In genomic region chr11:55217418-55217817, GRCm38 (mm10) we compare ENCODE assay signal across 19 mouse cellular contexts. TPM values are rescaled to one million over a fixed set of nuclear protein-coding genes. Genes with fewer than 3 reads are reported as not detected.
DNase-seq lines count a peak whose midpoint lies in the region; ATAC-seq and TF ChIP-seq lines count a peak whose summit lies in the region.
"Had no signal": no experiment of that assay in that cellular context is flagged by ENCODE, and none has a peak within 500 bp of the region (broad histone marks: within the 10 kb centered on the region; RNA-seq: fewer than 3 reads in every experiment).

No protein-coding gene starts in this region.

- no peaks in the 10 kb centered on the region for H3K27me3 ChIP-seq in lung, embryonic 15.5 days
- no peaks in the 10 kb centered on the region for H3K27me3 ChIP-seq in lung, postnatal 0 days (replicated peaks; ENCODE audit: insufficient read depth, low read length)
- H3K27me3 ChIP-seq in kidney, embryonic 14.5 days (ENCODE audit: control insufficient read depth, insufficient read depth, low read length): no peaks in the 10 kb centered on the region
- H3K27me3 ChIP-seq in liver, adult 2 months (ENCODE audit: control insufficient read depth, insufficient read depth, low read length): no peaks in the 10 kb centered on the region
- H3K27me3 ChIP-seq in small intestine, adult 2 months (ENCODE audit: control insufficient read depth, insufficient read depth, low read length): no peaks in the 10 kb centered on the region
- H3K27me3 ChIP-seq: embryonic facial prominence, embryonic 15.5 days; forebrain, embryonic 12.5 days had no signal

- H3K27ac ChIP-seq in lung, embryonic 15.5 days: peak overlapping the region; percentile 68
- H3K27ac ChIP-seq in lung, postnatal 0 days (ENCODE audit: low read length): no peak overlapping the region
- no peak overlapping the region for H3K27ac ChIP-seq in kidney, embryonic 14.5 days (ENCODE audit: low read depth, low read length)
- peak overlapping the region; percentile 65 for H3K27ac ChIP-seq in liver, adult 2 months (replicated peaks; ENCODE audit: insufficient read depth, low read depth, low read length)
- H3K27ac ChIP-seq in small intestine, adult 2 months (ENCODE audit: insufficient read depth, low read depth, low read length): peak overlapping the region; percentile 85
- H3K27ac ChIP-seq: embryonic facial prominence, embryonic 15.5 days; forebrain, embryonic 12.5 days; hindbrain, embryonic 14.5 days; macrophage had no signal

- no peaks in the 10 kb centered on the region for H3K9me3 ChIP-seq in lung, embryonic 15.5 days
- no peaks in the 10 kb centered on the region for H3K9me3 ChIP-seq in lung, postnatal 0 days (ENCODE audit: low read length)
- peaks cover 3% of the 10 kb centered on the region; the same call in 1 of the 2 replicates for H3K9me3 ChIP-seq in kidney, embryonic 14.5 days (ENCODE audit: control insufficient read depth, low read length)
- H3K9me3 ChIP-seq: embryonic facial prominence, embryonic 15.5 days; forebrain, embryonic 12.5 days had no signal

- no peak for ATAC-seq in lung, embryonic 15.5 days (ENCODE audit: borderline replicate concordance, extremely low read depth, low FRiP score, low TSS enrichment)
- ATAC-seq in lung, postnatal 0 days: no peak
- peak; percentile 85 for ATAC-seq in kidney, embryonic 14.5 days (ENCODE audit: low FRiP score, low TSS enrichment)

- no peak overlapping the region for H3K4me3 ChIP-seq in lung, embryonic 15.5 days
- no peak overlapping the region for H3K4me3 ChIP-seq in lung, postnatal 0 days (ENCODE audit: low read depth, low read length)
- H3K4me3 ChIP-seq in kidney, embryonic 14.5 days (ENCODE audit: low read length): no peak overlapping the region
- no peak overlapping the region for H3K4me3 ChIP-seq in liver, adult 2 months (ENCODE audit: insufficient read depth, low read depth, low read length)
- H3K4me3 ChIP-seq in small intestine, adult 2 months (ENCODE audit: low read depth, low read length): peak overlapping the region; percentile 37; the same call in 1 of the 2 replicates
- H3K4me3 ChIP-seq: embryonic facial prominence, embryonic 15.5 days; forebrain, embryonic 12.5 days had no signal

- H3K36me3 ChIP-seq in lung, embryonic 15.5 days: peaks cover 7% of the 10 kb centered on the region; the same call in 1 of the 2 replicates
- H3K36me3 ChIP-seq in lung, postnatal 0 days (ENCODE audit: insufficient read depth, low read length): peaks cover 7% of the 10 kb centered on the region; the same call in 1 of the 2 replicates
- H3K36me3 ChIP-seq in kidney, embryonic 14.5 days (ENCODE audit: control insufficient read depth, insufficient read depth, low read length): peaks cover 9% of the 10 kb centered on the region; the same call in 1 of the 2 replicates
- no peaks in the 10 kb centered on the region; the same call in 1 of the 2 replicates for H3K36me3 ChIP-seq in liver, adult 2 months (ENCODE audit: control insufficient read depth, insufficient read depth, low read length)
- peaks cover 58% of the 10 kb centered on the region for H3K36me3 ChIP-seq in small intestine, adult 2 months (ENCODE audit: control insufficient read depth, insufficient read depth, low read length)

- peaks cover 3% of the 10 kb centered on the region; the same call in 1 of the 2 replicates for H3K79me2 ChIP-seq in liver, adult 2 months (ENCODE audit: control insufficient read depth, insufficient read depth, low read length)

- no peak overlapping the region for H3K4me2 ChIP-seq in lung, embryonic 15.5 days
- H3K4me2 ChIP-seq in lung, postnatal 0 days (replicated peaks; ENCODE audit: low read depth, low read length): no peak overlapping the region
- no peak overlapping the region for H3K4me2 ChIP-seq in kidney, embryonic 14.5 days (replicated peaks; ENCODE audit: low read depth, low read length)
- H3K4me2 ChIP-seq: embryonic facial prominence, embryonic 15.5 days; forebrain, embryonic 12.5 days; hindbrain, embryonic 14.5 days; midbrain, embryonic 11.5 days had no signal

- no peak for DNase-seq in lung, postnatal 0 days (ENCODE audit: low spot score)
- DNase-seq in liver, adult 2 months (ENCODE audit: extremely low read depth, low read depth, low spot score): peak; percentile 98
- DNase-seq in ovary, postnatal 10 days (ENCODE audit: low spot score): no peak
- DNase-seq in thymus, postnatal 10 days (ENCODE audit: low spot score in 2 of 2): no peak
- no peak for DNase-seq in cerebellum, postnatal 36 days
- DNase-seq: adrenal gland, adult 8-10 months; cerebellum, adult 11-12 months; gastrocnemius, postnatal 14 days; lung, adult 18-20 months; retina, postnatal 1 day; thymus, adult 2 months had no signal

- H3K4me1 ChIP-seq in lung, embryonic 15.5 days: peaks cover 29% of the 10 kb centered on the region
- H3K4me1 ChIP-seq in lung, postnatal 0 days (ENCODE audit: insufficient read depth, low read depth, low read length): no peaks in the 10 kb centered on the region; the same call in 1 of the 2 replicates
- H3K4me1 ChIP-seq in kidney, embryonic 14.5 days (ENCODE audit: control insufficient read depth, insufficient read depth, low read length): no peaks in the 10 kb centered on the region
- H3K4me1 ChIP-seq in liver, adult 2 months (ENCODE audit: control insufficient read depth, insufficient read depth, low read length): peaks cover 29% of the 10 kb centered on the region
- peaks cover 14% of the 10 kb centered on the region; the same call in 1 of the 2 replicates for H3K4me1 ChIP-seq in small intestine, adult 2 months (ENCODE audit: control insufficient read depth, insufficient read depth, insufficient read length, low read length)
- H3K4me1 ChIP-seq: embryonic facial prominence, embryonic 15.5 days; forebrain, embryonic 12.5 days had no signal

- no peak for TF ChIP-seq POLR2A in liver, adult 2 months (IDR thresholded peaks at IDR 0.05; ENCODE audit: extremely low read depth, insufficient read depth, low read length)
- no peak for TF ChIP-seq POLR2A in small intestine, adult 2 months (IDR thresholded peaks at IDR 0.05; ENCODE audit: low read depth, low read length)

- no peak for TF ChIP-seq EP300 in lung, postnatal 0 days (IDR thresholded peaks at IDR 0.05)

- no peak overlapping the region for H3K9ac ChIP-seq in lung, embryonic 15.5 days
- no peak overlapping the region for H3K9ac ChIP-seq in lung, postnatal 0 days (replicated peaks; ENCODE audit: low read depth)
- H3K9ac ChIP-seq in kidney, embryonic 14.5 days (ENCODE audit: low read depth, low read length): no peak overlapping the region
- no peak overlapping the region for H3K9ac ChIP-seq in liver, adult 2 months (ENCODE audit: low read depth, low read length)
- H3K9ac ChIP-seq: embryonic facial prominence, embryonic 15.5 days; forebrain, embryonic 12.5 days; hindbrain, embryonic 14.5 days had no signal

- 63% methylated on average over 4 of the region's 4 CpGs for WGBS in lung, embryonic 15.5 days
- WGBS in lung, postnatal 0 days: 75% methylated on average over 4 of the region's 4 CpGs
- WGBS in kidney, embryonic 14.5 days: 41% methylated on average over 4 of the region's 4 CpGs
- WGBS in liver, adult 2 months: 20% methylated on average over 4 of the region's 4 CpGs
- 63% methylated on average over 4 of the region's 4 CpGs for WGBS in small intestine, adult 2 months

- no peak for TF ChIP-seq CTCF in lung, postnatal 0 days (IDR thresholded peaks at IDR 0.05)
- 0 out of 2 replicates have a peak, but pooled peaks have one; percentile 8 for TF ChIP-seq CTCF in liver, adult 2 months (IDR thresholded peaks at IDR 0.05; ENCODE audit: low read depth, low read length)
- no peak for TF ChIP-seq CTCF in small intestine, adult 2 months (IDR thresholded peaks at IDR 0.05; ENCODE audit: extremely low read depth, insufficient read length, insufficient replicate concordance, low read depth, low read length)

RNA-seq across cellular contexts. Expression of gene Slc36a1, which starts 13.3 kb away (rescaled TPM):
- 2.0 and 2.6 TPM in 2 replicates for polyA plus RNA-seq in lung, embryonic 15.5 days (2015; fragmentation: Nextera tagmentation; extraction: Ambion mirVana)
- polyA plus RNA-seq in lung, postnatal 0 days (2015; fragmentation: Nextera tagmentation; extraction: Ambion mirVana): 1.7 and 1.8 TPM in 2 replicates
- 2.1 and 2.2 TPM in 2 replicates for polyA plus RNA-seq in kidney, embryonic 14.5 days (2014; fragmentation: Nextera tagmentation; extraction: Ambion mirVana)
- 7.0 and 12.9 TPM in 2 replicates for total RNA-seq in liver, adult 2 months (2014; rRNA removed)
- 24.0 and 26.2 TPM in 2 replicates for polyA plus RNA-seq in liver, adult 2 months (2012; rRNA removed)
- polyA plus RNA-seq in small intestine, adult 2 months (2012; rRNA removed): 48.9 and 96.4 TPM in 2 replicates

RNA-seq across cellular contexts. Expression of gene Slc36a2, which starts 32.5 kb away (rescaled TPM):
- 3.0 and 3.7 TPM in 2 replicates for polyA plus RNA-seq in lung, embryonic 15.5 days (2015; fragmentation: Nextera tagmentation; extraction: Ambion mirVana)
- polyA plus RNA-seq in lung, postnatal 0 days (2015; fragmentation: Nextera tagmentation; extraction: Ambion mirVana): 25.4 and 32.4 TPM in 2 replicates
- 0.63 and 0.80 TPM in 2 replicates for polyA plus RNA-seq in kidney, embryonic 14.5 days (2014; fragmentation: Nextera tagmentation; extraction: Ambion mirVana)
- 0.54 TPM in 1 of 2 replicates, not detected in the other for total RNA-seq in liver, adult 2 months (2014; rRNA removed)
- not detected in 2 replicates for polyA plus RNA-seq in liver, adult 2 months (2012; rRNA removed)
- polyA plus RNA-seq in small intestine, adult 2 months (2012; rRNA removed): 0.90 and 1.6 TPM in 2 replicates
- polyA plus RNA-seq: forebrain, embryonic 12.5 days; macrophage; midbrain, embryonic 11.5 days had no signal

Comparison
In these comparisons a context has a peak if more than half of its experiments do, and no peak if none do; other contexts are left out.
1. H3K27ac ChIP-seq: peak in lung, embryonic 15.5 days (single experiment), liver, adult 2 months (single experiment) and small intestine, adult 2 months (single experiment); none in lung, postnatal 0 days (single experiment) and kidney, embryonic 14.5 days (single experiment).